Mouse (Mus musculus): ENCODE measurements around the gene Slc38a3.

DNA sequence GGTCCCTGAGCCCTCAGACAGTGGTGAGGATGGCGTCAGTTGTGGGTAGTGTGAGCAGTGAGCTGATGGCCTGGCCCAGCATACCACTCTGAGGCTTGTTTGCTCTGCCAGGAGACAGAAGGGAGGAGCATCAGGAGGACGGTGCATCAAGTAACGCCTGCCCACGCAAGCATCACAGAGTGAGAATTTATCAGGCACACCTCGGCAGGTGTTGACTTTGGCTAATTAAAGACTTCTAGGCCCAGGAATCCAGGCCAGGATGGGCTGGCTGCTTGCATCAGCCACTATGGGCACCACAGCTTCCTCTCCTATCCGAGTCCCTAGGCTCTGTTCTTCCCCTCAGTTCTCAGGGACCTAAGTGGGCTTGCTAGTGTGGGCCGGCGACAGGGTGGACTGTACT, 7.0 kb downstream of the Slc38a3 start:
- no peak for TF ChIP-seq RCOR1 (IDR thresholded peaks at IDR 0.05; ENCODE audit: low read depth, low read length)
- no peak for TF ChIP-seq CTCF (IDR thresholded peaks at IDR 0.05 in 2 of 3, conservative IDR thresholded peaks at IDR 0.05 in 1 of 3; ENCODE audit: control insufficient read depth in 1 of 3, insufficient read depth in 1 of 3, low read depth in 2 of 3, low read length in 3 of 3, poor library complexity in 1 of 3, severe bottlenecking in 1 of 3)
- TF ChIP-seq POLR2A (IDR thresholded peaks at IDR 0.05; ENCODE audit: control insufficient read depth in 1 of 2, insufficient read depth in 1 of 2, low read depth in 1 of 2, low read length in 2 of 2, poor library complexity in 1 of 2) = no peak

All from MEL (cell line).